Mouse (Mus musculus): Measurements from ENCODE around the gene Gsdma. TPM values are rescaled to one million over a fixed set of nuclear protein-coding genes. Genes with fewer than 3 reads are reported as not detected.

Gsdma gene
- polyA plus RNA-seq, 1 experiment from 2014 or later = 0.10 TPM

DNA sequence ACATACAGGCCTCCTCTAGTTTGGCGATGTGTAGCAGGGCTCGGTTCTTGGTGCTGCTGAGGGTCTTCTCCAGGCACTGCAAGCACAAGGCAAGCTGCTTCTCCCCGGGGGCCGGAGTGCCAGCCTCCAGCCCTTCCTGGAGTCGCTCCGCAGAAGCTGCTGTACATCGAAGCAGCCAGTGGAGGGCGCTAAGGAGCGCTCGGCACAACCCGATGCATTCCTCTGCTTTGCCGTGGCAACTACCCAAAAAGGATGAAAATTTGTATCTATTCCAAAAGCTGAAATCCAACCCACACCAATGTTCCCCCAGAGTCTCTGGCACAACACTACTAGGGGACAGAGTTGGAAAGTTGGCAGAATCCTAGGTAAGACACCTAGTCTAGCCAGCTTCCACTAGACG, 53.8 kb downstream of the Gsdma start:
- H3K27ac ChIP-seq = 0 out of 2 replicates have a peak overlapping the region, but pooled peaks have one; percentile 17
- WGBS = 29% methylated on average over 13 of the region's 13 CpGs
- no peak for ATAC-seq

DNA sequence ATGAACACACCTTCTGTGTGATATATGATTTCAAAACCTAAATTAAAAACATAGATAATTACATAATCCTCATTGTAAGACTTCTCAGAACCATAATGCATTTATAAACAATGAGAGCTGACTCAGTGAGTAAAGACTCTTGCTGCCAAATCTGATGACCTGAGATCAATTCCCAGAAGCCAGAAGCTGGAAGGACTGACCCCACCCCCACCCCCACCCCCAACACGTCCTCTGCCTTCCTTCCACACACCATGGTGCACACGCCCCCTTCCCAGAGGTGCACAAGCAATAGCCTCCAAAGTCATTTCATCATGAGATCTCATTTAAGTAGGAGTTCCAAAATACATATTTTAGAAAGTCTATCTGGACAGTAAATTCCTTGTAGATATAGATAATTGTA, 56.6 kb downstream of the Gsdma start:
- Histone ChIP-seq H3K4me2 (replicated peaks) (no peak overlapping the region), H3K36me3 (0 out of 2 replicates have a peak, but pooled peaks cover 10% of the 10 kb centered on the region), H3K4me1 (replicated peaks) (peaks cover 13% of the 10 kb centered on the region; the same call in 1 of the 2 replicates), H3K27me3 (replicated peaks) (no peaks in the 10 kb centered on the region), H3K4me3 (replicated peaks) (no peak overlapping the region), H3K9me3 (no peaks in the 10 kb centered on the region), H3K27ac (no peak overlapping the region), H3K9ac (no peak overlapping the region)
- 69% methylated on average over 2 of the region's 2 CpGs for WGBS
- ATAC-seq = no peak

More for the DNA sequence above, 53.8 kb downstream of the Gsdma start:
- H3K4me3 ChIP-seq (replicated peaks) = no peak overlapping the region
- peaks cover 29% of the 10 kb centered on the region for H3K36me3 ChIP-seq
- no peaks in the 10 kb centered on the region for H3K9me3 ChIP-seq
- no peak overlapping the region for H3K9ac ChIP-seq
- H3K4me1 ChIP-seq (replicated peaks) = peaks cover 13% of the 10 kb centered on the region; the same call in 1 of the 2 replicates
- no peaks in the 10 kb centered on the region for H3K27me3 ChIP-seq (replicated peaks)
- H3K4me2 ChIP-seq (replicated peaks) = no peak overlapping the region

DNA sequence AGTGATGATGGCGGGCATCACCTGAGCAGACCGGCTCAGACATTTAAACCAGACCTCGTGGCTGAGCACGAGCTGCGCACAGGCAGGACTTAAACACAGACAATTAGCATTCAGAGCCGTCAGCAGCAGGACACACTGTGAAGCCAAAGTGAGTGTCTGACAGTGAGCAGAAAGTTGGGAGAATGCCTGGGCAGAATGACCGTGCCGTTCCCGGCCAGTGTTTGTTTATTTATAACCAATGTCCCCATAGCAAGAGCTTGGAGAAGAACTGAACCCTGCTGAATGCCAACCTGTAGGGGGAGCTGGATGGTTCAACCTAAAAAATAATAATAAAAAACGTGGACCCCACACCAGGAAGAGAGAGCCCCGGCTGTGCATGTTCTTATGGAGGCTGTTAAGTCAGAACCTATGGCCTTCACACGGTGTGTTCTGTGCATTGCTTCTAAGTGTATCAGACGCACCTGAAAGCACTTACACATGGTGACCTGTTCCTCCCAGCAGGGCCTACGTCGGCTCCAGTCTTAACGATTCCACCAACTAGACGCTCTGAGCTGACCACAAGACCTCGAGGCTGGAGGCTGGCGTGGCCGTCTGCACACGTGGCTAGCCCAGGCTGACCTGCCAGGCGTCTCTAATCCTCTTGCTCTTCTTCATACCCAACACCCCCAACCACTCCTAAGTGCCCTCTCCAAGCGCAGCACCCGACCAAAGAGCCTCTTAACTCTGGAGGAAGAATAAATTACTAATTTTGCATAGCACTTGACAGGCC, 57.5 kb downstream of the Gsdma start:
- no peak overlapping the region for H3K4me2 ChIP-seq (replicated peaks)
- H3K4me3 ChIP-seq (replicated peaks) = no peak overlapping the region
- 0 out of 2 replicates have a peak, but pooled peaks have one; percentile 12 for ATAC-seq
- H3K9me3 ChIP-seq = no peaks in the 10 kb centered on the region
- H3K36me3 ChIP-seq = 0 out of 2 replicates have a peak, but pooled peaks cover 9% of the 10 kb centered on the region
- H3K27me3 ChIP-seq (replicated peaks) = no peaks in the 10 kb centered on the region
- peak overlapping the region; percentile 23; the same call in 1 of the 2 replicates for H3K27ac ChIP-seq
- WGBS = 46% methylated on average over 24 of the region's 24 CpGs
- no peak overlapping the region for H3K9ac ChIP-seq
- peaks cover 13% of the 10 kb centered on the region; the same call in 1 of the 2 replicates for H3K4me1 ChIP-seq (replicated peaks)

DNA sequence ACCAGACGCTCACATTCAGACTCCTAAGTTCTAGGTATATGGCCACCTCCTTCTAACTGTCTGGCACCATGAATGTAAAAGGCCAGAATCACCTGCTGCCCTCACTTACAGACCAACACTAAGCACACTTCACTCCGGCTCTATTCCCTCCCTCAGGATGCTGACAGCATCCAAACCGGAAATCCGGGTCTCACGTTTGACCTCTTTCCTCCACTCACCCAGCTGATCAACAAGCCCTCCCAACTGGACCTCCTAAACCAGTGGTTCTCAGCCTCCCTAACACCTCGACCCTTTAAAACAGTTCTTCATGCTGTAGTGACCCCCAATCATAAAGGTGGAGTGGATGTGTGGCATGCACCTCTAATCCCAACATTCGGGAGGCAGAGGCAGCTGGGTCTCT, 58.9 kb downstream of the Gsdma start:
- H3K27ac ChIP-seq = no peak overlapping the region
- 72% methylated on average over 7 of the region's 7 CpGs for WGBS
- H3K27me3 ChIP-seq (replicated peaks) = no peaks in the 10 kb centered on the region

DNA sequence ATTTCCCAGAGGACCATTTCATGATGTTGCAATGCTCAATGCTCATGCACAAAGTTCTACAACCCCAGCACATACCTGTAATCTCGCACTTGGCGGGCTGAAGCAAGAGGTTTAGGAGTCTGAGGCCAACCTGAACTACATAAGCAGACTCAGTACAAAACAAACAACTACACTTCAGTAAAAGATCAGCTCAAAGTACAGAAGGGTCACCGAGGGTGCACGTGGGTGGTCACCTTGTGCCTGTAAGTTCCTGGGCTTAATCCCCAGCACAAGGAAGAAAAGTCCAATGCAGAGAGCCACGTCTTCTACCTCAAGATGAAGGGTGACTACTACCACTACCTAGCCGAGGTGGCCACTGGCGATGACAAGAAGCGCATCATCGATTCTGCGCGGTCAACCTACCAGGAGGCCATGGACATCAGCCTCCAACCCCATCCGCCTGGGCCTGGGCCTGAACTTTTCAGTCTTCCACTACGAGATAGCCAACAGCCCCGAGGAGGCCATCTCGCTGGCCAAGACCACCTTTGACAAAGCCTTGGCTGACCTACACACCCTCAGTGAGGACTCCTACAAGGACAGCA, 61.9 kb downstream of the Gsdma start:
- ATAC-seq = no peak
- H3K36me3 ChIP-seq = no peaks in the 10 kb centered on the region
- H3K4me1 ChIP-seq (replicated peaks) = peaks cover 15% of the 10 kb centered on the region
- H3K9ac ChIP-seq = no peak overlapping the region
- H3K9me3 ChIP-seq = no peaks in the 10 kb centered on the region
- no peak overlapping the region for H3K4me3 ChIP-seq (replicated peaks)
- WGBS = 93% methylated on average over 15 of the region's 15 CpGs
- no peak overlapping the region for H3K4me2 ChIP-seq (replicated peaks)
- no peak overlapping the region for H3K27ac ChIP-seq
- no peaks in the 10 kb centered on the region for H3K27me3 ChIP-seq (replicated peaks)

More for the DNA sequence above, 58.9 kb downstream of the Gsdma start:
- H3K4me3 ChIP-seq (replicated peaks) = no peak overlapping the region
- peaks cover 11% of the 10 kb centered on the region; the same call in 1 of the 2 replicates for H3K4me1 ChIP-seq (replicated peaks)
- H3K9ac ChIP-seq = no peak overlapping the region
- H3K4me2 ChIP-seq (replicated peaks) = no peak overlapping the region
- no peak for ATAC-seq
- H3K9me3 ChIP-seq = no peaks in the 10 kb centered on the region
- 0 out of 2 replicates have a peak, but pooled peaks cover 3% of the 10 kb centered on the region for H3K36me3 ChIP-seq

Other genes with a start within 250 kb of the Gsdma start
- gene Mien1, start 225.4 kb upstream of the Gsdma start, polyA plus RNA-seq (2015; fragmentation: Nextera tagmentation; extraction: Ambion mirVana) = 202 and 212 TPM in 2 replicates
- gene Grb7, start 218.0 kb upstream of the Gsdma start, polyA plus RNA-seq (2015; fragmentation: Nextera tagmentation; extraction: Ambion mirVana) = 71.0 and 73.7 TPM in 2 replicates
- gene Ikzf3, start 118.3 kb upstream of the Gsdma start, polyA plus RNA-seq (2015; fragmentation: Nextera tagmentation; extraction: Ambion mirVana) = 0.21 and 0.24 TPM in 2 replicates
- gene Zpbp2, start 113.3 kb upstream of the Gsdma start, polyA plus RNA-seq (2015; fragmentation: Nextera tagmentation; extraction: Ambion mirVana) = 0.53 and 0.60 TPM in 2 replicates
- 50.5 and 55.2 TPM in 2 replicates for gene Ormdl3, start 77.0 kb upstream of the Gsdma start, polyA plus RNA-seq (2015; fragmentation: Nextera tagmentation; extraction: Ambion mirVana)
- not detected in 2 replicates for gene Lrrc3c, start 66.1 kb upstream of the Gsdma start, polyA plus RNA-seq (2015; fragmentation: Nextera tagmentation; extraction: Ambion mirVana)
- 0.99 and 1.0 TPM in 2 replicates for gene Gm12355, start 38.7 kb upstream of the Gsdma start, polyA plus RNA-seq (2015; fragmentation: Nextera tagmentation; extraction: Ambion mirVana)
- not detected in 2 replicates for gene Gsdma3, start 38.0 kb upstream of the Gsdma start, polyA plus RNA-seq (2015; fragmentation: Nextera tagmentation; extraction: Ambion mirVana)
- gene Gsdma2, start 17.6 kb upstream of the Gsdma start, polyA plus RNA-seq (2015; fragmentation: Nextera tagmentation; extraction: Ambion mirVana) = 0.20 and 0.21 TPM in 2 replicates
- 195 and 202 TPM in 2 replicates for gene Psmd3, start 18.2 kb downstream of the Gsdma start, polyA plus RNA-seq (2015; fragmentation: Nextera tagmentation; extraction: Ambion mirVana)
- not detected in 2 replicates for gene Csf3, start 36.9 kb downstream of the Gsdma start, polyA plus RNA-seq (2015; fragmentation: Nextera tagmentation; extraction: Ambion mirVana)
- gene Med24, start 65.1 kb downstream of the Gsdma start, polyA plus RNA-seq (2015; fragmentation: Nextera tagmentation; extraction: Ambion mirVana) = 39.6 and 42.5 TPM in 2 replicates
- gene Thra, start 76.3 kb downstream of the Gsdma start, polyA plus RNA-seq (2015; fragmentation: Nextera tagmentation; extraction: Ambion mirVana) = 42.7 and 45.5 TPM in 2 replicates
- 2.6 and 2.7 TPM in 2 replicates for gene Nr1d1, start 111.0 kb downstream of the Gsdma start, polyA plus RNA-seq (2015; fragmentation: Nextera tagmentation; extraction: Ambion mirVana)
- gene Msl1, start 131.2 kb downstream of the Gsdma start, polyA plus RNA-seq (2015; fragmentation: Nextera tagmentation; extraction: Ambion mirVana) = 18.9 and 19.7 TPM in 2 replicates
- gene Casc3, start 140.6 kb downstream of the Gsdma start, polyA plus RNA-seq (2015; fragmentation: Nextera tagmentation; extraction: Ambion mirVana) = 28.2 and 29.8 TPM in 2 replicates
- gene Rapgefl1, start 172.4 kb downstream of the Gsdma start, polyA plus RNA-seq (2015; fragmentation: Nextera tagmentation; extraction: Ambion mirVana) = 1.1 and 1.2 TPM in 2 replicates
- 3.7 and 4.2 TPM in 2 replicates for gene Wipf2, start 199.3 kb downstream of the Gsdma start, polyA plus RNA-seq (2015; fragmentation: Nextera tagmentation; extraction: Ambion mirVana)
- 24.0 and 26.7 TPM in 2 replicates for gene Cdc6, start 243.4 kb downstream of the Gsdma start, polyA plus RNA-seq (2015; fragmentation: Nextera tagmentation; extraction: Ambion mirVana)

All from intestine, embryonic 15.5 days (tissue).